Mouse (Mus musculus) granulocyte monocyte progenitor cell, adult 5-6 weeks (primary cell): ENCODE data around the gene Wdr93. TPM values are rescaled to one million over a fixed set of nuclear protein-coding genes. Genes with fewer than 3 reads are reported as not detected.

Source experiments
- ATAC-seq: replicated peaks from 2 replicates; pipeline ENCODE4 v1.8.0; 2016; ENCODE audit warnings: mild to moderate bottlenecking, moderate TSS enrichment, inconsistent platforms; ENCODE audit not compliant: poor library complexity, severe bottlenecking
- total RNA-seq, 2 experiments: library from RNA; stranded (forward) in 1 of 2; stranded (reverse) in 1 of 2; fragments of 200-712, 200-1000 nt in 1 of 2; fragments of >200 nt in 1 of 2; fragmentation: Nextera tagmentation in 1 of 2; gene quantifications; 2 replicates each; pipeline ENCODE4 v1.2.3; 2014 to 2017

Gene Wdr93
- total RNA-seq (2014; fragmentation: Nextera tagmentation) (not detected in 2 replicates), total RNA-seq (2017) (not detected in 2 replicates)

GRCm38 (mm10) chr7:79742659-79743536 is at the start of gene Wdr93, which contains the start of gene Pex11a:
TSS of gene Wdr93 (plus strand) at chr7:79743163.
TSS of gene Pex11a (minus strand) at chr7:79743131.
- ATAC-seq, result peak; percentile 91

GRCm38 (mm10) chr7:79696495-79696894 is 46.5 kb upstream of the Wdr93 start:
- no peak; the same call in 1 of the 2 replicates for ATAC-seq

GRCm38 (mm10) chr7:79702755-79703154 is 40.2 kb upstream of the Wdr93 start:
- ATAC-seq, result no peak

GRCm38 (mm10) chr7:79705210-79705609 is 37.8 kb upstream of the Wdr93 start:
- no peak for ATAC-seq

- ATAC-seq, result peak; percentile 70
Observed at GRCm38 (mm10) chr7:79710130-79710607, 32.8 kb upstream of the Wdr93 start.

- ATAC-seq, result no peak
Observed at GRCm38 (mm10) chr7:79710831-79711230, 32.1 kb upstream of the Wdr93 start.

- peak; percentile 88 for ATAC-seq
Observed at GRCm38 (mm10) chr7:79715187-79715981, 27.6 kb upstream of the Wdr93 start, which contains the start of gene Kif7. TSS of gene Kif7 (minus strand) at chr7:79715720.

GRCm38 (mm10) chr7:79721386-79721977 is 21.5 kb upstream of the Wdr93 start:
- peak; percentile 75 for ATAC-seq

- peak; percentile 57 for ATAC-seq
Observed at GRCm38 (mm10) chr7:79727091-79727490, 15.9 kb upstream of the Wdr93 start.

- peak; percentile 66 for ATAC-seq
Observed at GRCm38 (mm10) chr7:79728219-79728618, 14.7 kb upstream of the Wdr93 start.

- ATAC-seq, result peak; percentile 63
Observed at GRCm38 (mm10) chr7:79729169-79729568, 13.8 kb upstream of the Wdr93 start.

GRCm38 (mm10) chr7:79729743-79730370 is 13.1 kb upstream of the Wdr93 start:
- no peak for ATAC-seq

- no peak for ATAC-seq
Observed at GRCm38 (mm10) chr7:79731438-79731837, 11.5 kb upstream of the Wdr93 start.

GRCm38 (mm10) chr7:79732622-79733021 is 10.3 kb upstream of the Wdr93 start, which contains the start of gene Plin1:
TSS of gene Plin1 (minus strand) at chr7:79732903.
- peak; percentile 86 for ATAC-seq

- ATAC-seq, result no peak
Observed at GRCm38 (mm10) chr7:79734563-79734962, 8.4 kb upstream of the Wdr93 start.

GRCm38 (mm10) chr7:79736511-79736910 is 6.5 kb upstream of the Wdr93 start:
- ATAC-seq, result no peak

GRCm38 (mm10) chr7:79738913-79739312 is 4.0 kb upstream of the Wdr93 start:
- no peak for ATAC-seq

GRCm38 (mm10) chr7:79740279-79740678 is 2.7 kb upstream of the Wdr93 start:
- ATAC-seq, result no peak

- no peak for ATAC-seq
Observed at GRCm38 (mm10) chr7:79742277-79742658, 695 bp upstream of the Wdr93 start.

- no peak for ATAC-seq
Observed at GRCm38 (mm10) chr7:79744051-79744450, 1.1 kb downstream of the Wdr93 start.
